Mouse (Mus musculus): Measurements from ENCODE around the gene Samt3. TPM values are rescaled to one million over a fixed set of nuclear protein-coding genes. Genes with fewer than 3 reads are reported as not detected.

The Samt3 gene
- total RNA-seq (2012; rRNA removed) (not detected in 2 replicates), total RNA-seq (2014; rRNA removed) (not detected in 2 replicates), polyA plus RNA-seq (2012; ENCODE audit: insufficient read length, low read depth) (not detected in 2 replicates)

GRCm38 (mm10) chrX:86043899-86044298, at the start of gene Samt3:
Gene Samt3 (plus strand): TSS chrX:86044199.
- TF ChIP-seq MXI1 (IDR thresholded peaks at IDR 0.05; ENCODE audit: low read depth, low read length), result no peak
- TF ChIP-seq RCOR1 (conservative IDR thresholded peaks at IDR 0.05; ENCODE audit: low read depth, low read length), result no peak
- TF ChIP-seq MAZ (IDR thresholded peaks at IDR 0.05; ENCODE audit: low read depth, low read length), result no peak
- TF ChIP-seq MAFK (IDR thresholded peaks at IDR 0.05; ENCODE audit: insufficient replicate concordance, low read length), result no peak
- TF ChIP-seq ZC3H11A (IDR thresholded peaks at IDR 0.05; ENCODE audit: low read depth, low read length), result no peak
- no peak for TF ChIP-seq ZMIZ1 (IDR thresholded peaks at IDR 0.05; ENCODE audit: low read depth, low read length)
- no peak for TF ChIP-seq EP300 (IDR thresholded peaks at IDR 0.05; ENCODE audit: low read length)
- TF ChIP-seq UBTF (IDR thresholded peaks at IDR 0.05; ENCODE audit: low read depth, low read length), result no peak
- TF ChIP-seq JUN (IDR thresholded peaks at IDR 0.05; ENCODE audit: insufficient read depth, low read depth, low read length), result no peak
- no peak for TF ChIP-seq NELFE (IDR thresholded peaks at IDR 0.05; ENCODE audit: low read depth, low read length)
- TF ChIP-seq ELF1 (IDR thresholded peaks at IDR 0.05; ENCODE audit: low read depth, low read length), result no peak
- TF ChIP-seq RAD21 (IDR thresholded peaks at IDR 0.05; ENCODE audit: low read depth, low read length), result no peak
- no peak for TF ChIP-seq USF2 (conservative IDR thresholded peaks at IDR 0.05; ENCODE audit: low read depth, low read length)
- TF ChIP-seq NRF1 (IDR thresholded peaks at IDR 0.05; ENCODE audit: low read depth, low read length), result no peak
- no peak for TF ChIP-seq MEF2A (IDR thresholded peaks at IDR 0.05; ENCODE audit: borderline replicate concordance, low read depth, low read length)
- no peak for TF ChIP-seq PAX5 (IDR thresholded peaks at IDR 0.05; ENCODE audit: low read length)
- TF ChIP-seq CTCF (conservative IDR thresholded peaks at IDR 0.05 in 1 of 2, IDR thresholded peaks at IDR 0.05 in 1 of 2; ENCODE audit: low read depth in 2 of 2, low read length in 2 of 2), result no peak
- no peak for TF ChIP-seq IRF4 (IDR thresholded peaks at IDR 0.05; ENCODE audit: low read depth, low read length)
- no peak for TF ChIP-seq POLR2A (IDR thresholded peaks at IDR 0.05; ENCODE audit: low read depth, low read length)
- no peak for TF ChIP-seq SIN3A (IDR thresholded peaks at IDR 0.05; ENCODE audit: low read length)

GRCm38 (mm10) chrX:86016591-86016990, 27.4 kb upstream of the Samt3 start:
- H3K27ac ChIP-seq (ENCODE audit: insufficient read depth, low read depth), result no peak overlapping the region
- H3K4me1 ChIP-seq (ENCODE audit: control insufficient read depth in 1 of 2, insufficient read depth in 2 of 2), result no peaks in the 10 kb centered on the region
- dilution Hi-C loops (cut with MboI; ENCODE audit: extremely low pct_ligation_motif_present, extremely low pct_unique_long_range_greater_than_20kb, low sequenced_read_pairs), result no loop called here
- H3K36me3 ChIP-seq (replicated peaks in 1 of 2; ENCODE audit: control insufficient read depth in 1 of 2, insufficient read depth in 1 of 2, low read length in 1 of 2), result no peaks in the 10 kb centered on the region
- H3K79me2 ChIP-seq (replicated peaks; ENCODE audit: control insufficient read depth, extremely low read depth, insufficient read depth, poor library complexity, severe bottlenecking), result no peaks in the 10 kb centered on the region
- no peaks in the 10 kb centered on the region for H3K9me3 ChIP-seq (replicated peaks; ENCODE audit: low read length)
- no peak overlapping the region for H3K9ac ChIP-seq (ENCODE audit: insufficient read depth, low read depth)
- in situ Hi-C loops (cut with MboI; ENCODE audit: low pct_ligation_motif_present, low pct_unique_long_range_greater_than_20kb, low sequenced_read_pairs), result no loop called here
- H3K4me2 ChIP-seq (ENCODE audit: insufficient read depth, low read depth, poor library complexity, severe bottlenecking), result no peak overlapping the region
- no peak for TF ChIP-seq MAFK (IDR thresholded peaks at IDR 0.05; ENCODE audit: insufficient replicate concordance, low read length)
- TF ChIP-seq USF1 (IDR thresholded peaks at IDR 0.05; ENCODE audit: low read depth, low read length), result no peak
- no peak for TF ChIP-seq EP300 (IDR thresholded peaks at IDR 0.05; ENCODE audit: low read length)
- no peak for TF ChIP-seq ETS1 (conservative IDR thresholded peaks at IDR 0.05; ENCODE audit: low read depth, low read length)
- no peak for TF ChIP-seq ZC3H11A (IDR thresholded peaks at IDR 0.05; ENCODE audit: low read depth, low read length)
- no peak for TF ChIP-seq RAD21 (IDR thresholded peaks at IDR 0.05; ENCODE audit: low read depth, low read length)
- DNase-seq (ENCODE audit: extremely low read depth), result no peak
- no peaks in the 10 kb centered on the region for H3K27me3 ChIP-seq (replicated peaks)
- H3K4me3 ChIP-seq (replicated peaks in 1 of 3; ENCODE audit: low read depth in 2 of 3, low read length in 2 of 3, poor library complexity in 1 of 3), result no peak overlapping the region

More at GRCm38 (mm10) chrX:86043899-86044298, at the start of gene Samt3:
- in situ Hi-C loops (cut with MboI; ENCODE audit: low pct_ligation_motif_present, low pct_unique_long_range_greater_than_20kb, low sequenced_read_pairs), result no loop called here
- no peak within 1 kb of the TSS for H3K9ac ChIP-seq (ENCODE audit: insufficient read depth, low read depth)
- no peaks in the 10 kb centered on the region for H3K27me3 ChIP-seq (replicated peaks)
- DNase-seq (ENCODE audit: extremely low read depth), result no peak
- H3K36me3 ChIP-seq (replicated peaks in 1 of 2; ENCODE audit: control insufficient read depth in 1 of 2, insufficient read depth in 1 of 2, low read length in 1 of 2), result no peaks in the 10 kb centered on the region
- no peaks in the 10 kb centered on the region for H3K9me3 ChIP-seq (replicated peaks; ENCODE audit: low read length)
- H3K4me3 ChIP-seq (replicated peaks in 1 of 3; ENCODE audit: low read depth in 2 of 3, low read length in 2 of 3, poor library complexity in 1 of 3), result no peak within 1 kb of the TSS
- dilution Hi-C loops (cut with MboI; ENCODE audit: extremely low pct_ligation_motif_present, extremely low pct_unique_long_range_greater_than_20kb, low sequenced_read_pairs), result no loop called here
- H3K27ac ChIP-seq (ENCODE audit: insufficient read depth, low read depth), result no peak within 1 kb of the TSS
- no peak within 1 kb of the TSS for H3K4me2 ChIP-seq (ENCODE audit: insufficient read depth, low read depth, poor library complexity, severe bottlenecking)
- no peaks in the 10 kb centered on the region for H3K4me1 ChIP-seq (ENCODE audit: control insufficient read depth in 1 of 2, insufficient read depth in 2 of 2)
- H3K79me2 ChIP-seq (replicated peaks; ENCODE audit: control insufficient read depth, extremely low read depth, insufficient read depth, poor library complexity, severe bottlenecking), result no peaks in the 10 kb centered on the region

Data from CH12.LX (cell line).